Mouse (Mus musculus): ENCODE results near the gene Zfr2. TPM values are rescaled to one million over a fixed set of nuclear protein-coding genes. Genes with fewer than 3 reads are reported as not detected.

Zfr2 gene
- total RNA-seq, 2 experiments from 2014 or later, result 1.9 TPM

DNA sequence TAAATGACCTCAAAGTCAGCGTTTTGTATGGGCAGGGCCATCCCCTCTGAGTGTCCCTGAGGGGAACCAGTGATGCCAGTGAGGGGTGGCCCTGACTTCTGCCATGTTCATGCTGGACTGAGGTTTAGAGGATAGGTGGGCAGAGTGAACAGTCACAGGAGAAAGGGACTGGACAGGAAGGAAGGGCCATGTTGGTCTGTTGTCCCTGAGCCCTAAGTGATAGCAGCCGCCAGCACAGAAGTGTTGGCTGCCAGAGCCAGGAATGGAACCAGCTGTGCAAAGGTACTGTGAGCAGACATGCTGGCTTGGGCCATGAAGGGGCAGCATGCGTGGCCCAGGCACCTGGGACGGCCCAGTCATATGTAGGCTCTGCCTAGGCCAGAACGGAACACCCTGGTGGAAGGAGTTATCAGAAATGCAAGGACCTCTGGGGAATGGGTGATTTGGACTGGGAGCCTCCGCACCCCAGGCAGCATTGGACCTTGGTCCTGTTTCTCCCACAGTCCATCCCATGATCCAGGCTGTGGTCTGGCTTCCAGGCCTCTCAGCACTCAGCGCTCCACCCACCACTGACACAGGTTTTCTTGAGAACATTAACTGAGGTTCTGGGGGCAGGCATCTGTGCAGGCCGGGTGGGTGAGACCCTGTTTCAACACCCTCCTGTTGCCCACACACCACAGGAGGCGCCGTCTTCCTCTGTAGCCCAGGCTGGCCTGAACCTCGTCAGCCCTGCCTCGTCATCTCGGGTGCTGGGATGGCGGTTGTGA is 66.8 kb downstream of the Zfr2 start:
- no peak for DNase-seq
- intact Hi-C loops (cut with DNase I), result no loop called here

DNA sequence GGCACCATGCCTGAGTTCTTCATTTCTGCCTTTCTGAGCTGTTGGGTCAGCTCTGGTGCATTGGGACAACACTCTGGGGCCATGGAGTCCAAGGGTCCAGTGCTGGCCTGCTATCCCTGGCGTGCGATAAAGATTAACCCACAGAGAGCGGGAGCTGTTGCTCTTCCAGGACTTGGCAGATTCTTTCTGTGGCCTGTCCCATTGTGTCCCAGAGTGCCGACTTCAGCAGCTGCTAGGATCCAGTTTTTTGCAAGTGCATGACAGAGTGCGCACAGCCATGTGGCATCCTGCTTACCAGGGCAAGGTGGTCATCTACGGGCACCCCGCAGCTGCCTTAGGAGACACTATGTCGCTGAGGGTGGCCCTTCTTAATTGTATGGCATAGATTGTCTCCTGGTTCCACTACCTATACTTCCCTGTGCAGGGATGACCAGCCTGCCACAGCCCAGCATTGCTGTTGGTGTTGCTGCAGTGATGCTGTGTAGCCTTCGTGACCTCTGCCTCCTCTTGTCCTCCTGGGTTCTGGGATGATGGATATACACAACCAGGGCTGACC is 67.5 kb downstream of the Zfr2 start:
- DNase-seq, result no peak
- intact Hi-C loops (cut with DNase I), result no loop called here

DNA sequence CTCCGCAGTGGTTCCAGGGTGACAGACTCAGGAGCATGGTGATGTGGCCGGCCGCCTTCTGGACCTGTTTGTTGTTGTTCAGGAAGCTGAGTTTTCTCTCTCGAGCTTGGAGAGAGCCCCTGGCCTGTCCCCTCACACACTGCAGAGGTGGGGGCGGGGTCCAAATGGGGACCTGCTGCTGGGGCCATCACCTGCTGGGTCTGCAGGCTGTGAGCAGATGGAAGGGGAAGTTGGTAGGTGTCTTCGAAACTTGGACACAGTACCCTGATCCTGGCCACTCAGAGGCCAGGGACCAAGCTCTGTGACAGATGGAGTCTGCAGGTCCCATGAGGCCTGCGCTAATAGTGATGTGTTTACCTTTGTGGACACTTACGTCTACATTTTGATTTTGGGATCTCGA is 68.4 kb downstream of the Zfr2 start:
- no peak for DNase-seq
- intact Hi-C loops (cut with DNase I), result no loop called here

Small RNA genes lying within 50 kb of the gene (microRNA-seq; reads per million reads assigned to microRNA genes)
- 3.7 to 7.2 reads per million in 2 experiments for gene Mir3057

Other genes with a start within 250 kb of the Zfr2 start
- gene Gng7, start 218.2 kb upstream of the Zfr2 start, total RNA-seq (2021), result under 1 TPM; 0.57 to 0.64 TPM
- under 1 TPM in 1 of 2 experiments, not detected in 1; 0.08 TPM for gene Diras1, start 207.5 kb upstream of the Zfr2 start, total RNA-seq (2021)
- 10 to 100 TPM; 11.7 to 12.0 TPM for gene Slc39a3, start 195.7 kb upstream of the Zfr2 start, total RNA-seq (2021)
- gene Sgta, start 173.0 kb upstream of the Zfr2 start, total RNA-seq (2021), result 10 to 100 TPM; 86.2 to 89.5 TPM
- 10 to 100 TPM; 20.3 to 24.9 TPM for gene Thop1, start 163.1 kb upstream of the Zfr2 start, total RNA-seq (2021)
- under 1 TPM in 1 of 2 experiments, not detected in 1; 0.23 TPM for gene Creb3l3, start 134.3 kb upstream of the Zfr2 start, total RNA-seq (2021)
- 100 to 1,000 TPM; 160 to 174 TPM for gene Map2k2, start 127.2 kb upstream of the Zfr2 start, total RNA-seq (2021)
- 10 to 100 TPM; 22.4 to 27.8 TPM for gene Zbtb7a, start 97.9 kb upstream of the Zfr2 start, total RNA-seq (2021)
- gene Pias4, start 65.2 kb upstream of the Zfr2 start, total RNA-seq (2021), result 10 to 100 TPM; 14.0 to 16.3 TPM
- 100 to 1,000 TPM; 880 to 957 TPM for gene Eef2, start 56.5 kb upstream of the Zfr2 start, total RNA-seq (2021)
- 10 to 100 TPM; 21.1 to 23.9 TPM for gene Dapk3, start 50.1 kb upstream of the Zfr2 start, total RNA-seq (2021)
- not detected for gene 4930442H23Rik, start 49.3 kb upstream of the Zfr2 start, total RNA-seq (2021)
- gene Nmrk2, start 31.1 kb upstream of the Zfr2 start, total RNA-seq (2021), result 10 to 100 TPM; 44.9 to 76.8 TPM
- not detected for gene Atcay, start 2.3 kb upstream of the Zfr2 start, total RNA-seq (2021)
- under 1 TPM in 1 of 2 experiments, not detected in 1; 0.22 TPM for gene Matk, start 19.8 kb downstream of the Zfr2 start, total RNA-seq (2021)
- 10 to 100 TPM; 90.6 to 91.0 TPM for gene Mrpl54, start 33.8 kb downstream of the Zfr2 start, total RNA-seq (2021)
- gene Apba3, start 33.8 kb downstream of the Zfr2 start, total RNA-seq (2021), result 100 to 1,000 TPM in 1 of 2 experiments, 10 to 100 TPM in 1; 98.5 to 102 TPM
- not detected for gene Tjp3, start 58.4 kb downstream of the Zfr2 start, total RNA-seq (2021)
- 10 to 100 TPM; 21.4 to 23.2 TPM for gene Pip5k1c, start 59.8 kb downstream of the Zfr2 start, total RNA-seq (2021)
- gene Cactin, start 87.9 kb downstream of the Zfr2 start, total RNA-seq (2021), result 10 to 100 TPM in 1 of 2 experiments, 1 to 10 TPM in 1; 7.6 to 10.2 TPM
- gene Tbxa2r, start 95.6 kb downstream of the Zfr2 start, total RNA-seq (2021), result under 1 TPM; 0.87 to 0.99 TPM
- gene Gipc3, start 110.1 kb downstream of the Zfr2 start, total RNA-seq (2021), result 1 to 10 TPM; 1.1 to 1.3 TPM
- 10 to 100 TPM; 19.7 to 20.9 TPM for gene Hmg20b, start 117.3 kb downstream of the Zfr2 start, total RNA-seq (2021)
- 1 to 10 TPM; 2.2 to 2.6 TPM for gene Mfsd12, start 124.3 kb downstream of the Zfr2 start, total RNA-seq (2021)
- gene 4930404N11Rik, start 132.7 kb downstream of the Zfr2 start, total RNA-seq (2021), result under 1 TPM; 0.37 to 0.41 TPM
- gene Fzr1, start 145.4 kb downstream of the Zfr2 start, total RNA-seq (2021), result 10 to 100 TPM; 14.2 to 15.9 TPM
- gene Dohh, start 151.3 kb downstream of the Zfr2 start, total RNA-seq (2021), result 10 to 100 TPM; 36.5 to 42.5 TPM
- 1 to 10 TPM in 1 of 2 experiments, under 1 TPM in 1; 0.89 to 1.2 TPM for gene Gm48551, start 151.3 kb downstream of the Zfr2 start, total RNA-seq (2021)
- under 1 TPM; 0.59 to 0.77 TPM for gene Gm48552, start 155.8 kb downstream of the Zfr2 start, total RNA-seq (2021)
- under 1 TPM; 0.37 to 0.38 TPM for gene Smim24, start 159.9 kb downstream of the Zfr2 start, total RNA-seq (2021)
- 100 to 1,000 TPM; 219 to 237 TPM for gene Nfic, start 222.5 kb downstream of the Zfr2 start, total RNA-seq (2021)
- gene Celf5, start 249.6 kb downstream of the Zfr2 start, total RNA-seq (2021), result not detected